Mouse (Mus musculus) spleen, adult 10 weeks (tissue): ENCODE measurements around the gene Gpcpd1. TPM values are rescaled to one million over a fixed set of nuclear protein-coding genes. Genes with fewer than 3 reads are reported as not detected.

ENCODE experiments used
- polyA plus RNA-seq: library from polyadenylated mRNA; stranded (reverse); fragments of 350-450 nt; fragmentation: Illumina TruSeq; extraction: RNeasy Lipid Tissue Mini Kit (QIAGEN cat#74804); gene quantifications from one replicate; pipeline ENCODE4 v1.2.3, GENCODE M21; 2015; ENCODE audit warnings: low replicate concordance; ENCODE audit not compliant: insufficient read depth

Gene Gpcpd1
- 147 TPM for polyA plus RNA-seq

DNA sequence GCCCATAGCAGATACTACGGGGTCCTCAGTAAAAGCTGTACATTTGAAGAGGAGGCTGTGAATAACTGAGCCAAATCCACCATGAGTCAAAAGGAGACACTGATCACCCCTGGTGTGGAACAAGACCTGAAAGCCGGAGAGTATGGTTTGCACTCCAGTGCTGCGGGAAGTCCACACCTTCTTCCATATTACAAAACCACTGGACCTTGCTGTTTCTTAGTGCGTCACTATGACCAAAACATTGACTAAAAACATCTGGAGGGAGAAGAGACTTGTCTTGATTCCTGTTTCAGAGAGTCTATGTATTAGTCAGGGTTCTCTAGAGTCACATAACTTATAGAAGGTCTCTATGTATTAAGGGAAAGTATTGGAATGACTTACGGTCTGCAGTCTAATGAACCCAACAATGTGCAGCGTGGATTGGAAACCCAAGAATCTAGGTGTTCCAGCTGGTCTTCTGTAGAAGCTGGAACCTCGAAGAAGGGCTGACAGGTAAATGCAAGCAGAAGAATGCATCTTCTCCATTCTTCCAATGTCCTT lies at the start of gene Gpcpd1:
Gpcpd1 (minus strand) TSS at position 490 of the 540 bp plus-strand sequence.

Other genes starting within 250 kb of the Gpcpd1 start
- 0.73 TPM for gene Prokr2, start 202.3 kb downstream of the Gpcpd1 start, polyA plus RNA-seq
- 20.8 TPM for gene Shld1, start 99.2 kb upstream of the Gpcpd1 start, polyA plus RNA-seq
- gene Chgb, start 193.5 kb upstream of the Gpcpd1 start, polyA plus RNA-seq, result not detected
- 48.1 TPM for gene Trmt6, start 228.3 kb upstream of the Gpcpd1 start, polyA plus RNA-seq
- 3.9 TPM for gene Mcm8, start 228.4 kb upstream of the Gpcpd1 start, polyA plus RNA-seq